Mouse (Mus musculus) urinary bladder, postnatal 10 days (tissue): ENCODE measurements at regions not wholly inside any gene's neighbourhood (a gene's known extent, or its start where the extent isn't known, plus 50 kb on each side); places are given as distances from the start of the nearest gene placed in this dataset.
"Not testable (repeated sequence)": the region's sequence is repeated elsewhere in the genome, so short reads cannot be mapped to it uniquely, and the experiment has no call there.

Source experiments
- DNase-seq: peaks from one replicate; pipeline ENCODE4 v3.0.0; 2022; ENCODE audit warnings: low spot score

GRCm38 (mm10) chr13:81008864-81009766, 125.9 kb downstream of the Arrdc3 start:
- DNase-seq, result no peak

- DNase-seq, result no peak
These were observed 130.8 kb downstream of the Arrdc3 start for GRCm38 (mm10) chr13:81013953-81014352.

GRCm38 (mm10) chr13:81020106-81020747, 137.0 kb downstream of the Arrdc3 start:
- no peak for DNase-seq

GRCm38 (mm10) chr13:81020811-81021210, 137.6 kb downstream of the Arrdc3 start:
- DNase-seq, result no peak

- DNase-seq, result no peak
These were observed 139.2 kb downstream of the Arrdc3 start for GRCm38 (mm10) chr13:81022410-81022809.

- not testable (repeated sequence) for DNase-seq
These were observed 142.1 kb downstream of the Arrdc3 start for GRCm38 (mm10) chr13:81025241-81025760.

GRCm38 (mm10) chr13:81037316-81037715, 154.1 kb downstream of the Arrdc3 start:
- no peak for DNase-seq

- no peak for DNase-seq
These were observed 155.6 kb downstream of the Arrdc3 start for GRCm38 (mm10) chr13:81038736-81039135.

GRCm38 (mm10) chr13:81040494-81040893, 157.3 kb downstream of the Arrdc3 start:
- DNase-seq, result no peak

- no peak for DNase-seq
These were observed 158.5 kb downstream of the Arrdc3 start for GRCm38 (mm10) chr13:81041646-81042045.
